Mouse (Mus musculus) erythroblast, embryonic 14.5 days (primary cell): Measurements from ENCODE around the gene Pgc.

Source experiments
- GATA1 ChIP-seq: IDR thresholded peaks from 2 replicates; pipeline ENCODE4 v1.6.1; 2012; ENCODE audit warnings: low read length, inconsistent platforms, mixed read lengths
- TAL1 ChIP-seq: IDR thresholded peaks from 3 replicates; pipeline ENCODE4 v1.6.1; 2012; ENCODE audit warnings: low read length, inconsistent platforms, mixed read lengths

DNA sequence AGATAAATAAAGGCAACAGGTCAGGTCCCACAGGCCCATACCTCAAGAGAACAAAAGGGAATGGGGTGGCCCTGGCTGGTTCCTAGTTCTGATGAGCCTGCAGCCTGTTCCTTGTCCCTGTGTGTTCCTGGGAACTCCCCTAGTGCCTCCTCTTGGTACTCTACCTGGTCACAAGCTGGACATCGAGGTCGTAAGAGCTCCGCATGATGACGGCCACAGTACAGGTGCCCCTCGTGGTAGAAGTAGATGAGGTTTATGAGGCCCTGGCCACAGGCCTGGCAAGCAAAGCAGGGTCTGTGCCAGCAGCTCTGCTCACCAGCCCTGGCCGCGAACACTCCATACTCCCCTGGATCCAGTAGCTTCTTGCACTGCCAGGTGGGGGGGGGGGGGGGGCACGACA is 36.7 kb upstream of the Pgc start:
- TF ChIP-seq TAL1 (no peak), GATA1 (no peak)
